Mouse (Mus musculus): Measurements from ENCODE around the gene Uchl1. TPM values are rescaled to one million over a fixed set of nuclear protein-coding genes. Genes with fewer than 3 reads are reported as not detected.

The Uchl1 gene
- total RNA-seq, 2 experiments from 2014 or later = 1,255 to 1,344 TPM

DNA sequence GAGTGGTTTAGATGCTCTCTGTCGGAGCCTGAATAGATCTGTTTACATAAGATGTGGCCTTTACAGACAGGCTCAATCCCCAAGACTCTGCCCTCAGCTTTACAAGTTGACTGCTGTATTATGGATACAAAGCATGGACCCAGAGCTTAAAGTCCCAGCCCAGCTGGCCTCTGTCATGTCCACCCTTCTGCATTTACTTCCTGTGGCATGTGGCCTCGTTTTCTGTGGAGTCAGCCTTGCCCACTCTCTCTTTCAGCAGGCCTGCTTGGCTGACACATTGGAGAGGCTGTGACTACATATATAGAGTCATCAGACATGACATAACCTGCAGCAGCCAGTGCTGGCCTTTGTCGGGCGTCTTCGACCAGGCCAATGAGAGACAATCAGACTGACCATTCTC lies 32.0 kb downstream of the Uchl1 start:
- no peak for DNase-seq (ENCODE audit: low spot score in 2 of 2)

DNA sequence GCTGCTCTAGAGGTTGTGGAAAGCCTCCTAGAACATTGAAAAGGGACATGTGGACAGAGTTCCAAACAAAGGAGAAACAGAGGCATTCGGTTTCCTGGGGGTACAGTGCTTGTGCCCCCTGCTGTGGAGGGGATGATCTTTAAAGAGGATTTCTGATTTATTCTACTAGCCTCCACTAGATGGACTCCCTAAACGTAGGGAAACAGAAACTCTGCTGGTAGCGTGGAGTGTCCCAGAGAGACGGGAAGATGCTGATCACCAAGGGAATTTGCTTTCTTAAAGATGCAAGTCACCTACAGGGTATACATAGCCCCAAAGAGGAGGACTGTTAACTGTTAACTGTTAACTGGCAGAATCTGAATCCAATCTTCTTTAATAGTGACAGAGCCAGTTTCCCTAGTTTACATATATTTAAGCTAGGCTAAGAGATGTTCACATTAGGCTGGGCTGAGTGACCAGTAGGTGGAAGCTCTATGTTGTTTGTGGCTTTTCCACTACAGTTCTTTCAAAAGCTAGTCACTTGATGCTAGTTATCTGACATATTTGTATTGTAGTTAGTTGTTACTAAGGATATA lies 34.6 kb downstream of the Uchl1 start:
- DNase-seq (ENCODE audit: low spot score in 2 of 2) = no peak

DNA sequence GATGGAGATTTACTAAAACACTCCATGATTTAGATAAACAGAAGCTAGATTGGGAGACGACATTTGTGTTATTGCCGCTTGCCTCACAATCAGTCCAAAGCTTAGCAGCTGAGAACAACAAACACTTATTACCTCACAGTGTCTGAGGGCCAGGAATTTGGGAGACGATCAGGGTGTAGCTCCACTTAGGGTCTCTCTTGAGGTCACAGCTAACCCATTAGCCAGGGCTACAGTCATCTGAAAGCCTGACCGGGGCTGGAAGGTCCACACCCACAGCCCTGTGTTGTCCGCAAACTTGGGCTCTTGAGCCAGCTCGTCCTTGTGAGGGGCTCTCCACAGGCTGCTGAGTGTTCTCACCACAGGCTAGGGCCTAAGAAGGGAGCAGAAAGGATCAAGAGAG lies 36.9 kb downstream of the Uchl1 start:
- no peak for DNase-seq (ENCODE audit: low spot score in 2 of 2)

DNA sequence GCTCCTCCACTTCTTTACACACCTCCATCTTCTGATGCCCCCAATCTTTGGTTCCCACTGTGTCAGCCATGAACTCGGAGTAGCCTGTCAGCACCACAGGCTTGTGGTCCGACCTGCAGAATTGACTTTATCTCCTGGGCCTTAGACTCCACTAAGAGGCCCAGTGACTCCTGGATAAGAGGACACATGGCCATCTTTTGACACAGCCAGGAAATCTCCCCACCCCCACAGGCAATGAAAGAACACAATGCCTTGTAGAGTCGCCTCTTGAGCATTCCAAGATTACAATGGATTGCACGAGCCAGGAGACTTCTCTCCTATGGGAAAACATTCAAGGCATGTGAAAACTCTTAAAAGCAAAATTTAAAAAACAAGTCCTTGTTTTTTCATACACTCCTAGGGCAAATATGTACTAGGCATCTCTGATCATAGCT lies 39.6 kb downstream of the Uchl1 start:
- no peak for DNase-seq (ENCODE audit: low spot score in 2 of 2)

DNA sequence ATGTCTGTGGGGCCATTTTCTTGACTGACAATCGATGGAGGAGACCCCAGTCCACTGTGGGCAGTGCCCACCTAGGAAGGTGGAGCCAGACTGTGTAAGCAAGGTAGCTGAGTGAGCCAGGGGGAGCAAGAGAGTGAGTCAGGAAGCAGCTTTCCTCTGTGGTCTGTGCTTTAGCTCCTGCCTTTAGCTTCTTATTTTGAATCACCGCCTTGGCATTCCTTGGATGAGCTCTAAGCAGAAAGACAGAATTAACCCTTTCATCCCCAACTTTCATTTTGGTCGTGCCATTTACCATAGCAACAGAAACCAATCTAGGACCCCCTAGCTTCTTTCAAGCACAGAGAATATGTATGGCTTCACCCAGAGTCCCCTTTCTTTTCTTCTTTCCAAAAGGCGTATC lies 42.0 kb downstream of the Uchl1 start:
- DNase-seq (ENCODE audit: low spot score in 2 of 2) = no peak

DNA sequence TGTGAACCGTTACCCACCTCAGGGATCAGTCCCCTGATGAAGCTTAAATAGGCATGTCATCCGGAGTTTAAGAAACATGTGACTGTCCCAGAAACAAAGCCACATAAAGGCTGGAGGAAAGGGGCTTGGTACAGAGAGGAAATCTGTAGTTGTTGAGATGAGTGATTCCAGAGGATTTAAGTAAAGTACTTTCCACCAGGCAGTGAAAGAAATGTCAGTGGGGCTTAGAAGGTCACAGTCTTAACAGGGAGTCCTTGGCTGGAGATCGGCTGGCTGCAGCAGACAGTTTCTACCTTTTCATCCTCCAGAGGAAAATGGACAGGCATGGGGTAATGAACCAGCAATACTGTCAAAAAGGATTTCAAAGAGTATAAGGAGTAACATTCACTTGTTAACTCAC lies 42.5 kb downstream of the Uchl1 start:
- no peak for DNase-seq (ENCODE audit: low spot score in 2 of 2)

DNA sequence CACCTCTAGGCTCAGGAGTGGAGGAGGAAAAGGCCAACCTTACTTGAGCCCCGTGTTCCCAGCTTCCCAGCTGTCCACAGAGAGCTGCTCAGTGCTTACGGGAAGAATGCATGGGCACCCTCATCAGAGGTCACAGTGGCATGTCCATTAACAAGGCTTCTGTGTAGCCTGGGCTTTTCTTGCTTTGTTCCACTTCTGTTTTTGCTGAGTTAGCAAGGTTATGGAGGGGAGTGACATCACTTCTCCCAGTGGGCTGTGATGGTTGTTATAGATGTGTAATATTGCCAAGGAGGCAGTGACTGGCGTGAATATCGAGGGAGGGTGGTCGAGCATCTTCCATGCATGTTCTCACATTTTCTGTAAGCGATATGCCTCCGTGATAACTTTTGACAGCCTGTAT lies 43.0 kb downstream of the Uchl1 start:
- DNase-seq (ENCODE audit: low spot score in 2 of 2) = no peak

DNA sequence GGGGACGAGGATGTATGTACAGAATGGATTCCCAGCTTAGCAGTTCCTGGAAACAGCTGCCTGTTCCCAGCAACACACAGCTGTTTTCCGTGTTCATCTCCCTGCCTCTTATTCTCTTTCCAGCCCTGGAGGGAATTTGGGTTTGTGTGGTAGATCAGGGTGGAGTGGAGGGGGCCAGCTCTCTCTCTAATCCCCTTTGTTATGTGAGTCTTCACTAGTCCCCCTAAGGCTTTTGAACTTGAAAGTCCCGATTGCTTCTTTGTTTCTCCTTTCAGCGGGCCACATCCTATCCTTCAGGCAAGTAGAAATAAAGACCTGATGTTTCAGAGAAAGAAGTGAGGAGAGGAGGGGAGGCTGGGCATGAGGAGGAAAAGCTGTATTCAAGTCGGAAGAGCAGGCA lies 45.0 kb downstream of the Uchl1 start:
- DNase-seq (ENCODE audit: low spot score in 2 of 2) = no peak

DNA sequence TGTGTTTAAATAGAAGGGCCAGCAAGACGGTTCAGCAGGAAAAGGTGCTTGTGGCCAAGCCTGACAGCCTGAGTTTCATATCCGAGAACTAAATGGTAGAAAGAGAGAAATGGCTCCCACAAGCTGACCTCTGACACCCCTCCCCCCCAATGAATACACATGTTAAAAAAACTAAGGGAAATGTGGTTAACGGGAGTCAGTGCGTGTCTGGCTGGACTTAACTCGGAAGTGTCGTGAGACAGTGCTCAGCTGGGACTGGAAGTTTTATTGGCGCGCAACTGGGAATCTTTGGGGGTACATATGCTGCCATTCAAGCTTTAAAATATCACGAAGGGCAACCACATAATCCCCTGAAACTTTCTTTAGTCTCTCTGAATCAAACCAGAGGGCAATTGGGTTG lies 46.7 kb downstream of the Uchl1 start:
- no peak for DNase-seq (ENCODE audit: low spot score in 2 of 2)

DNA sequence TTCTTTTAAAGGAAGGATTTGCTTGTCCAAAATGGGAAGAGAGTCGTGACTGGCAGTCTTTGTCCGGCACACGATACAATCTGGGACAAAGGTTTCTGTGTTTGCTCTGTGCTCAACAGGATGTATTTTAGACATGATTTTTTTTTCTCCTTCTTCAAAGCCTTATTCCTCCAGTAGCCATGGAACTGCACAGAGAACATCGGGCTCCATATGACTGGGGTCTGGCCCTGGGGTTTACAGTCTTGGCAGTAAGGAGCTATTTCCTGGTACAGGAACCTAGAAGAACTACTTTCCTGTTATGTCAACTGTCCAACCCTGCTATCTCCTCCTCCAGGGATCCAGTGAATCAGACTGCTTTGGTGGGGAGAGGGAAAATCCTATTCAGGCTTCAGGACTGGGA lies 47.1 kb downstream of the Uchl1 start:
- DNase-seq (ENCODE audit: low spot score in 2 of 2) = no peak

DNA sequence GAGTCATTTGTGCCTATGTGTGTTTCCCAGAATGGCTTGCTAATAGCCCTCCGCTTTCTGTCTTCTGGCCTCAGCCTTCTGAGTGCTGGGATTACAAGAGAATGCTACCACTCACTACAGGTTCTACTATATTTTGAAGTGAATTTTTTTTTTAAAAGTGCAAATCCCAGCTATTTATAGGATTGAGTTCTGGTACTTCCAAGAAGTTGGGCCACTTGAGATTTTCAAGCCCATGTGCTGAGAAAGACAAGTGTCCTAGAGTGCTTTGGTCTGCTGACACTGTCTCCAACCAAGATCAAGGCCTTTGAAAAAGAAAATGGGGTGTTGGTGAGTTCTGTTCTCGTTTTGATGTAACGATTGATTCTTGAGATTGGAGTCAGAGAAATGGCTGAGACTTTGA lies 47.7 kb downstream of the Uchl1 start:
- DNase-seq (ENCODE audit: low spot score in 2 of 2) = no peak

DNA sequence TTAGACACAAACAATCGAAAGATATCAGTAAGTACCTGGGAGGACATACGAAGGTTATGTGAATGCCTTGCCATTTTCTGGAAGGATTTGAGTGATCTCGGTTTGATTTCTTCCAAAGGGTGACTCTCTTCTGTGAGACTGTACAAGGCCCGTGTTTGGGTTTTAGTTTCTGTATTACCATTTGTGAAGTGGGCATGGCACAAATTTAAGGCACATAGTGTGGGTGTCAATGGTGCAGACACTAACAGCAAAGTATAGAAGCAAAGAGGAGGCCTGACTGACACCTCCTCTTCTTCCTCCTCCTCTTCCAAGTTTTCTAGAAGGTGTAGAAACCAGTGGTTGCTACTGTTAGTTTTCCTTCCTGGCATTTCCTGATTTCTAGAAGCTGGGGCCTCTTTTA lies 53.4 kb downstream of the Uchl1 start:
- no peak for DNase-seq (ENCODE audit: low spot score in 2 of 2)

DNA sequence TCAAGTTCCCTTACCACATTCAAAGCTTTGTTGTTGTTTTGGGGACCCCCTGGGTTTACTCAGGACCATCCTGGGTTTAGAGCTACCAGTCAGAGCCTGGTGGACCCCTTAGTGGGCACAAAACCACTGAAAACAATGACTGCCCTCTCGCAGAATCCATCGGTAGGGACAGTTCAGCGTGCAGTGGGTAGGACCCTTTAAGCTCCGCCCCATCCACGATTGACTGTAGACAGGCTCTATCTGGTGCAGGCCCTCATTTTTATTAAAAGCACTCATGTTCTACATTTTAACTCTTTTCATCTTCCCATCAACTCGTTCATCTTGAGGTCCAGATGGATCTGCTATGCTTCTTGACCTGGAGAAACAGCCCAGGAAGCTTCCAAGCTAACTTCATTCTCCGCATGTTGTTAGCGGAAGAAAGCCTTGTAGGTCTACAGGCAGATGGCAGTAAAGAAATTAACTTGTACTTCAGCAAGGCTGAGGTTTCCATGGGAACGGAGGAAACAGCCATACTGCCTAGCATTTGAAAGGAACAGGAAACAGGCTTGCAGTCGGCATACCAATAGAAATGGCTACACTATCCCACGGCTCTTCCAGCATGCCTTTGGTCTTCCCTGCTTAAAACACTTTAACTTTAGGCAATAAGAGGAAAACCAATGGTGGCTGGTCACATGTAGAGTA lies 54.9 kb downstream of the Uchl1 start:
- peak; percentile 37 to 40 for DNase-seq (ENCODE audit: low spot score in 2 of 2)

DNA sequence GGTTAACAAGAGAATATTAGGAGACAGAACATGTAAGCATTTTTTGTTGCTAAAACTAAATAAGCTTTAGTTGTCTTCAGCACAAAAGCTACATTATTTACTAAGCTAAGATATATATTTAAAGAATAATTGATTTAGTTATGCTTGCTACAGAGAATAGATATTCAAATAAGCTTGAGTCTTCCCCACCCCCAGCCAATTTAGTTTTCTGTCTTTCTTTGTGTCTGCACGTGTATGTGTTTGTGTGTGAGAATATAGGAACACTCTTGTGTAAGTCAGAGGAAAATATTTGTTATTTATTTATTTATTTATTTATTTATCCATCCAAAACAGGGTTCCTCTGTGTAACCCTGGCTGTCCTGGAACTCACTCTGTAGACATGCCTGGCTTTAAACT lies 55.4 kb downstream of the Uchl1 start:
- no peak for DNase-seq (ENCODE audit: low spot score in 2 of 2)

DNA sequence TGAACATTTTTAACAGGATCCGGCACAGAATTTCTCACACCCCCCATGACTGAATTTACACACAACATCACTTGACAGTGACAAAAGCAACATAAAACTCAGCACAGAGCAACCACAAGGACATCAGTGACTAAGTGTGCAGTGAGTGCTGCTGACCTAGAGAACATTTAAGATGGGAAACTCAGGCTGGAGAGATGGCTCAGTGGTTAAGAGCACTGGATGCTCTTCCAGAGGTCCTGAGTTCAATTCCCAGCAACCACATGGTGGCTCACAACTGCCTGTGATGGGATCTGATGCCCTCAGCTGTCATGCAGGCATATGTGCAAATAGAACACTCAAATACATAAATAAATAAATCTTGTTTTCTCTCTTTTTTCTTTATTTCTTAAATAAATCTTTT lies 57.7 kb downstream of the Uchl1 start:
- DNase-seq (ENCODE audit: low spot score in 2 of 2) = no peak

Other genes with a start within 250 kb of the Uchl1 start
- gene Apbb2, start 57.3 kb upstream of the Uchl1 start, total RNA-seq (2021) = 10 to 100 TPM; 65.5 to 66.8 TPM
- gene Limch1, start 69.7 kb downstream of the Uchl1 start, total RNA-seq (2021) = 100 to 1,000 TPM; 121 to 123 TPM

Measured in layer of hippocampus, postnatal 10 days (tissue).